In genomic region chr14:13354154-13354553, GRCm38 (mm10) we compare ENCODE assay signal across 9 mouse cellular contexts.
DNase-seq lines count a peak whose midpoint lies in the region; ATAC-seq and TF ChIP-seq lines count a peak whose summit lies in the region.
"Had no signal": no experiment of that assay in that cellular context is flagged by ENCODE, and none has a peak within 500 bp of the region (broad histone marks: within the 10 kb centered on the region; RNA-seq: fewer than 3 reads in every experiment).

No protein-coding gene starts in this region.

- in situ Hi-C loops in CH12.LX (cut with MboI; ENCODE audit: low pct_ligation_motif_present, low pct_unique_long_range_greater_than_20kb, low sequenced_read_pairs): loop anchor here (25.0 kb wide), 1 partner anchor 558 kb away; the partner anchor contains the start of gene Gm281

- no peaks in the 10 kb centered on the region for H3K79me2 ChIP-seq in CH12.LX (replicated peaks; ENCODE audit: control insufficient read depth, extremely low read depth, insufficient read depth, poor library complexity, severe bottlenecking)

- TF ChIP-seq RAD21 in CH12.LX (IDR thresholded peaks at IDR 0.05; ENCODE audit: low read depth, low read length): peak; percentile 45

- H3K4me3 ChIP-seq in kidney, embryonic 15.5 days (replicated peaks): no peak overlapping the region
- peak overlapping the region in 1 of 3 experiments; percentile 47 for H3K4me3 ChIP-seq in CH12.LX (replicated peaks in 1 of 3; ENCODE audit: low read depth in 2 of 3, low read length in 2 of 3, poor library complexity in 1 of 3)
- no peak overlapping the region for H3K4me3 ChIP-seq in bone marrow macrophage, adult 2 months (ENCODE audit: insufficient read depth, low read length)
- no peak overlapping the region for H3K4me3 ChIP-seq in hindbrain, postnatal 0 days (ENCODE audit: low read length)
- no peak overlapping the region for H3K4me3 ChIP-seq in midbrain, embryonic 11.5 days (ENCODE audit: low read depth, low read length)
- H3K4me3 ChIP-seq: liver, embryonic 13.5 days had no signal

- no peaks in the 10 kb centered on the region for H3K9me3 ChIP-seq in kidney, embryonic 15.5 days (replicated peaks)
- peaks cover 2% of the 10 kb centered on the region for H3K9me3 ChIP-seq in CH12.LX (replicated peaks; ENCODE audit: low read length)
- H3K9me3 ChIP-seq in hindbrain, postnatal 0 days (ENCODE audit: low read length): no peaks in the 10 kb centered on the region
- no peaks in the 10 kb centered on the region for H3K9me3 ChIP-seq in midbrain, embryonic 11.5 days (ENCODE audit: control insufficient read depth, low read length)
- H3K9me3 ChIP-seq: liver, embryonic 13.5 days had no signal

- TF ChIP-seq CTCF in CH12.LX (conservative IDR thresholded peaks at IDR 0.05 in 1 of 2, IDR thresholded peaks at IDR 0.05 in 1 of 2; ENCODE audit: low read depth in 2 of 2, low read length in 2 of 2): peak; percentile 76 to 80
- 0 out of 2 replicates have a peak, but pooled peaks have one; percentile 17 for TF ChIP-seq CTCF in bone marrow macrophage, adult 2 months (IDR thresholded peaks at IDR 0.05; ENCODE audit: low read depth, low read length)
- peak; percentile 89 for TF ChIP-seq CTCF in hindbrain, postnatal 0 days (IDR thresholded peaks at IDR 0.05; ENCODE audit: low read depth)

- no peaks in the 10 kb centered on the region for H3K36me3 ChIP-seq in kidney, embryonic 15.5 days
- no peaks in the 10 kb centered on the region for H3K36me3 ChIP-seq in CH12.LX (replicated peaks in 1 of 2; ENCODE audit: control insufficient read depth in 1 of 2, insufficient read depth in 1 of 2, low read length in 1 of 2)
- H3K36me3 ChIP-seq in hindbrain, postnatal 0 days (ENCODE audit: insufficient read depth, low read length): no peaks in the 10 kb centered on the region
- no peaks in the 10 kb centered on the region for H3K36me3 ChIP-seq in midbrain, embryonic 11.5 days (ENCODE audit: control insufficient read depth, insufficient read depth, low read length)
- H3K36me3 ChIP-seq: liver, embryonic 13.5 days had no signal

- no peak overlapping the region for H3K9ac ChIP-seq in kidney, embryonic 15.5 days
- peak overlapping the region; percentile 26; the same call in 1 of the 2 replicates for H3K9ac ChIP-seq in CH12.LX (ENCODE audit: insufficient read depth, low read depth)
- H3K9ac ChIP-seq in hindbrain, postnatal 0 days (replicated peaks; ENCODE audit: low read length): no peak overlapping the region
- no peak overlapping the region for H3K9ac ChIP-seq in midbrain, embryonic 11.5 days (ENCODE audit: low read length)
- H3K9ac ChIP-seq: liver, embryonic 13.5 days had no signal

- dilution Hi-C loops in CH12.LX (cut with MboI; ENCODE audit: extremely low pct_ligation_motif_present, extremely low pct_unique_long_range_greater_than_20kb, low sequenced_read_pairs): no loop called here

- TF ChIP-seq EP300 in CH12.LX (IDR thresholded peaks at IDR 0.05; ENCODE audit: low read length): no peak

- H3K4me2 ChIP-seq in kidney, embryonic 15.5 days: no peak overlapping the region
- peak overlapping the region; percentile 57; the same call in 1 of the 2 replicates for H3K4me2 ChIP-seq in CH12.LX (ENCODE audit: insufficient read depth, low read depth, poor library complexity, severe bottlenecking)
- no peak overlapping the region for H3K4me2 ChIP-seq in hindbrain, postnatal 0 days (ENCODE audit: low read depth, low read length)
- H3K4me2 ChIP-seq in midbrain, embryonic 11.5 days: no peak overlapping the region
- H3K4me2 ChIP-seq: liver, embryonic 13.5 days had no signal

- TF ChIP-seq POLR2A in CH12.LX (IDR thresholded peaks at IDR 0.05; ENCODE audit: low read depth, low read length): no peak
- no peak for TF ChIP-seq POLR2A in bone marrow macrophage, adult 2 months (IDR thresholded peaks at IDR 0.05; ENCODE audit: borderline replicate concordance, low read depth, low read length)

- H3K27ac ChIP-seq in kidney, embryonic 15.5 days: no peak overlapping the region
- H3K27ac ChIP-seq in CH12.LX (ENCODE audit: insufficient read depth, low read depth): no peak overlapping the region
- no peak overlapping the region for H3K27ac ChIP-seq in bone marrow macrophage, adult 2 months (ENCODE audit: insufficient read depth, low read depth, low read length)
- no peak overlapping the region for H3K27ac ChIP-seq in hindbrain, postnatal 0 days
- H3K27ac ChIP-seq in midbrain, embryonic 11.5 days (ENCODE audit: low read depth, low read length): no peak overlapping the region
- H3K27ac ChIP-seq: liver, embryonic 13.5 days had no signal

- H3K4me1 ChIP-seq in kidney, embryonic 15.5 days: no peaks in the 10 kb centered on the region
- 0 out of 4 replicates have a peak, but pooled peaks cover 0 to 2% of the 10 kb centered on the region in 2 experiments for H3K4me1 ChIP-seq in CH12.LX (ENCODE audit: control insufficient read depth in 1 of 2, insufficient read depth in 2 of 2)
- H3K4me1 ChIP-seq in bone marrow macrophage, adult 2 months (ENCODE audit: control insufficient read depth, insufficient read depth, low read length): peaks cover 21% of the 10 kb centered on the region
- H3K4me1 ChIP-seq in hindbrain, postnatal 0 days (ENCODE audit: insufficient read depth, low read length): no peaks in the 10 kb centered on the region
- H3K4me1 ChIP-seq in midbrain, embryonic 11.5 days (ENCODE audit: control insufficient read depth, insufficient read depth, low read length): no peaks in the 10 kb centered on the region
- H3K4me1 ChIP-seq: liver, embryonic 13.5 days had no signal

- no peaks in the 10 kb centered on the region for H3K27me3 ChIP-seq in kidney, embryonic 15.5 days
- H3K27me3 ChIP-seq in CH12.LX (replicated peaks): no peaks in the 10 kb centered on the region
- H3K27me3 ChIP-seq in hindbrain, postnatal 0 days (ENCODE audit: insufficient read depth, low read length): no peaks in the 10 kb centered on the region
- no peaks in the 10 kb centered on the region for H3K27me3 ChIP-seq in midbrain, embryonic 11.5 days (ENCODE audit: control insufficient read depth, insufficient read depth, low read length)
- H3K27me3 ChIP-seq: liver, embryonic 13.5 days had no signal

- ATAC-seq in kidney, embryonic 15.5 days (replicated peaks; ENCODE audit: low FRiP score): no peak
- 0 out of 2 replicates have a peak, but pooled peaks have one; percentile 2 for ATAC-seq in hindbrain, postnatal 0 days
- no peak for ATAC-seq in midbrain, embryonic 11.5 days (ENCODE audit: low FRiP score)

- peak; percentile 39 for DNase-seq in kidney, adult 9 months
- DNase-seq in CH12.LX (ENCODE audit: extremely low read depth): peak; percentile 59
- peak; percentile 77 for DNase-seq in hindbrain, postnatal 0 days (ENCODE audit: low spot score)
- peak; percentile 88 for DNase-seq in midbrain, embryonic 11.5 days (ENCODE audit: low spot score, missing footprints)
- no peak for DNase-seq in gastrocnemius, postnatal 4 days (ENCODE audit: low spot score in 2 of 2)
- DNase-seq in gastrocnemius, postnatal 10 days: no peak
- DNase-seq: liver, embryonic 13.5 days had no signal

- 30% methylated on average over 5 of the region's 5 CpGs for WGBS in kidney, embryonic 15.5 days
- WGBS in hindbrain, postnatal 0 days: 29% methylated on average over 5 of the region's 5 CpGs
- WGBS in midbrain, embryonic 11.5 days: 38% methylated on average over 5 of the region's 5 CpGs

TF ChIP-seq in CH12.LX, 34 proteins besides CTCF, POLR2A, EP300 and RAD21:
- TF ChIP-seq RCOR1 (conservative IDR thresholded peaks at IDR 0.05; ENCODE audit: low read depth, low read length) (no peak), SMC3 (IDR thresholded peaks at IDR 0.05; ENCODE audit: low read depth, low read length) (peak; percentile 63)

Comparison
In these comparisons a context has a peak if more than half of its experiments do, and no peak if none do; other contexts are left out.
1. DNase-seq: peak in kidney, adult 9 months (single experiment), CH12.LX (single experiment), hindbrain, postnatal 0 days (single experiment) and midbrain, embryonic 11.5 days (single experiment); none in gastrocnemius, postnatal 4 days (0 of 2) and gastrocnemius, postnatal 10 days (single experiment).
2. CTCF ChIP-seq: peak in every context shown above with its lines; median percentile 89 in hindbrain, postnatal 0 days; 78 in CH12.LX; 17 in bone marrow macrophage, adult 2 months.